Mouse (Mus musculus): ENCODE results near the gene Pnpla5.

- TF ChIP-seq CTCF (IDR thresholded peaks at IDR 0.05; ENCODE audit: borderline replicate concordance, insufficient read depth, low read length) (no peak), POLR2A (IDR thresholded peaks at IDR 0.05; ENCODE audit: low read depth, low read length) (no peak)
Measured at GRCm38 (mm10) chr15:84169511-84169910, 46.5 kb upstream of the Pnpla5 start.

All from embryonic fibroblast, embryonic 13.5 days (primary cell).